Mouse (Mus musculus): ENCODE data around the gene Hoxd10.

Hoxd10 gene

DNA sequence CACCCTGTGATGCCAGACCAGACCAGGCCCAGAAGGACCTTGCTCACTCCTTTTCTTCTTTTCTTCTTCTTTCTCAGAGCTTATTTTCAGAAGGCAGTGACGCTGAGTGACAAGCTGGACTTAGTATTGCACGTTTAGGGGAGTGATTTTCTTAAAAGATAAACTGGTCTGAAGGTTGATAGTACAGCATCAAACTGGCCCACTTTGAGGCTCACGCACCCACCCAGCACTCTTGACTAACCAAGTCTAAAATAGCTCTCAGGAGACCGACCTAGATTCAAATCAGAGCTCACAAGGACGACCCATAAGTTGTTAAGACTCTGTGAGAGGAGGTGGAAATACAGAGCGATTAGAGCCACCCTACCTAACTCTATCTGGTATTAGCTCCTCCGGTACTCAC is 25.3 kb upstream of the Hoxd10 start:
- DNase-seq (ENCODE audit: low spot score), result no peak

DNA sequence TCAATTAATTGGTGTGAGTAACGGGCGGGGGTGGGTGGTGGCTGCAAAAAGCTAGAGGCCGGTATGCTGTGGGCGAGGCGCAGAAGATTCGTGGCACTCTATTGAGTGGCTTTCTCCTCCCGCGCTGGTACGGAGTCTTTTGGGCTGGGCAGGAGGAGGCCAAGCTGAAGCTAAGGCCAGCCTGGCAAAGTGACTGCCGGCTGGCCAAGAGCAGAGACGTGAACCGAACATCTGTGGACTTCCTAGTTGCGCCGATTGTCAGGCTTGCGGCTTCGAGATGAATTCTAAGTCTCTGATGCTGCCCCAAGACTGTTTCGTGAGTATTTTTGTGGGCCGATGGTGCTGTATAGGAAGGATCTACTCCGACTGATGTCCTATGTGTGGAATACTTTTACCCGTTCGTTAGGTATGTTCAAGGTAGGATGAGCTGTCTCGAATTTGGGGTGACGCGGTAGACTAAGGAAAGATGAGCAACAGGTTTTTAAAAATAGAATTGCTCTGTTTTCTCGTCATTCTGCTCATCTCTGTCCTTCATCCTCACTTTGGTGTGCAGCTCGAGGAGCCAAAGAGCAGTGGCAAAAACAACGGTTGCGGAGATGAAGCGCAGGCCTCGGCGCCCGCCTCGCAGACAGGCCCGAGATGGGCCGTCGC is 24.4 kb upstream of the Hoxd10 start:
- no peak for DNase-seq (ENCODE audit: low spot score)

GRCm38 (mm10) chr2:74667842-74668357 is 23.8 kb upstream of the Hoxd10 start, which contains the start of gene Hoxd13:
Gene Hoxd13, plus strand, starts transcription at chr2:74668310.
- no peak for DNase-seq (ENCODE audit: low spot score)

DNA sequence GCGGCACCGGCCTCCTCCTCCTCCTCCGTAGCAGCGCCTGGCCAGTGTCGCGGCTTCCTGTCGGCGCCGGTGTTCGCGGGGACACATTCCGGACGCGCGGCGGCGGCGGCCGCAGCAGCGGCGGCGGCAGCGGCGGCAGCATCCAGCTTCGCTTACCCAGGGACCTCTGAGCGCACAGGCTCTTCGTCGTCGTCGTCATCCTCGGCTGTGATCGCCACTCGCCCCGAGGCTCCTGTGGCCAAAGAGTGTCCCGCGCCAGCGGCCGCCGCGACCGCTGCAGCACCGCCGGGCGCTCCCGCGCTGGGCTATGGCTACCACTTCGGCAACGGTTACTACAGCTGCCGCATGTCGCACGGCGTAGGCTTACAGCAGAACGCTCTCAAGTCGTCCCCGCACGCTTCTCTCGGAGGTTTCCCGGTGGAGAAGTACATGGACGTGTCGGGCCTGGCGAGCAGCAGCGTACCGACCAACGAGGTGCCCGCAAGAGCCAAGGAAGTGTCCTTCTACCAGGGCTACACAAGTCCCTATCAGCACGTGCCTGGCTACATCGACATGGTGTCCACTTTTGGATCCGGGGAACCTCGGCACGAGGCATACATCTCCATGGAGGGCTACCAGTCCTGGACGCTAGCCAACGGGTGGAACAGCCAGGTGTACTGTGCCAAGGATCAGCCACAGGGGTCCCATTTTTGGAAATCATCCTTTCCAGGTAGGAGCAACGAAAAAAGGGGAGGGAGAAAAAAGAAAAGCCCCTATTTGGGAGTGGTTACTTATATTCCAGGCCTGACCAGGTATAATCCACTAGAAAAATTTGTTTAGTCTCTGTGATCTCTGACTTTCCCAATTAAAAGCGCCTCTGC is 23.1 kb upstream of the Hoxd10 start:
- no peak for DNase-seq (ENCODE audit: low spot score)

GRCm38 (mm10) chr2:74669230-74669578 is 22.5 kb upstream of the Hoxd10 start:
- no peak for DNase-seq (ENCODE audit: low spot score)

DNA sequence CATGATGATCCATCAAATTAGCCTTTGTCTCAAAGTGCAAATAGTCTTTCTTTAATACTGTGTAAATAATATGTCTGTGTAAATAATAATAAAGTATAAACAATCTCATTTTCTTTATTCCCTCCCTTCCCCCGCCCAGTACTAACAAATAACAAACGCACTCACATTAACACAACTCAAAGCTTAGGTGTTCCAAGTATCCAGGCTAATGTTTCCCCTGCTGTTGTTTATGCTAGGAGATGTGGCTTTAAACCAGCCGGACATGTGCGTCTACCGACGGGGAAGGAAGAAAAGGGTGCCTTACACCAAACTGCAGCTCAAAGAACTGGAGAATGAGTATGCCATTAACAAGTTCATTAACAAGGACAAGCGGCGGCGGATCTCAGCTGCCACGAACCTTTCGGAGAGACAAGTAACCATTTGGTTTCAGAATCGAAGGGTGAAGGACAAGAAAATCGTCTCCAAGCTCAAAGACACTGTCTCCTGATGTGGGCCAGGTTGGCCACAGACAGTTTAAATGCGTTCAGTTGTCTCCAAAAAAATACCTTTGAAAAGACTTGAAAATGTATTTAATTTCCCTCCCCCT is 22.0 kb upstream of the Hoxd10 start:
- DNase-seq (ENCODE audit: low spot score), result no peak

DNA sequence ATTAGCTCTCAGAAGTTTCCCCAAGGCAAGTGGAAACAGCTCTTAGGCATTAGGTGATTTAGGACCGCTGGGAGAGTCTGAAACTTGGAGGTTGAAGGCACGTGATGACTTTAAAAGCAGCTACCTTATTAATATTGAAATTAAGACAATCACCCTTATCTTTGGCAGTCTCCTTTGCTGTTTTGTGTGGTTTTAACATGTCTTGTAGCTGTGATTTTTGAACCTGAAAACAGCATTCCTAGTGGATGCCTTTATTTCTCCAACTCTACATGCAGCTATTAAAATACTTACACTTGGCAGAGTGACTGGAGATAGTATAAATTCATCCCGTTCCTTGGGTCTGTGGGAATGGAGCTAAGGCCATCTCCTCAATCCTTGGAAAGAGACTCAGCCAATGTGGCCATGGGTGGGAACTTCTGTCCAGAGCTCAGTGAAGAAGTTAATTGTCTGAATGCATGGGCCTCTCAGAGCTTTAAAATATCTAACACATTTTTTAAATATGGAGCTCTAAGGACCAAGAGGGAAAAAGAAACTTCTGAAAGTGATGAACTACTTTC is 21.0 kb upstream of the Hoxd10 start:
- no peak for DNase-seq (ENCODE audit: low spot score)

- no peak for DNase-seq (ENCODE audit: low spot score)
Measured at GRCm38 (mm10) chr2:74671847-74672246, 19.9 kb upstream of the Hoxd10 start.

- DNase-seq (ENCODE audit: low spot score), result no peak
Measured at GRCm38 (mm10) chr2:74672481-74673362, 19.0 kb upstream of the Hoxd10 start.

GRCm38 (mm10) chr2:74673835-74674425 is 17.8 kb upstream of the Hoxd10 start:
- no peak for DNase-seq (ENCODE audit: low spot score)

DNA sequence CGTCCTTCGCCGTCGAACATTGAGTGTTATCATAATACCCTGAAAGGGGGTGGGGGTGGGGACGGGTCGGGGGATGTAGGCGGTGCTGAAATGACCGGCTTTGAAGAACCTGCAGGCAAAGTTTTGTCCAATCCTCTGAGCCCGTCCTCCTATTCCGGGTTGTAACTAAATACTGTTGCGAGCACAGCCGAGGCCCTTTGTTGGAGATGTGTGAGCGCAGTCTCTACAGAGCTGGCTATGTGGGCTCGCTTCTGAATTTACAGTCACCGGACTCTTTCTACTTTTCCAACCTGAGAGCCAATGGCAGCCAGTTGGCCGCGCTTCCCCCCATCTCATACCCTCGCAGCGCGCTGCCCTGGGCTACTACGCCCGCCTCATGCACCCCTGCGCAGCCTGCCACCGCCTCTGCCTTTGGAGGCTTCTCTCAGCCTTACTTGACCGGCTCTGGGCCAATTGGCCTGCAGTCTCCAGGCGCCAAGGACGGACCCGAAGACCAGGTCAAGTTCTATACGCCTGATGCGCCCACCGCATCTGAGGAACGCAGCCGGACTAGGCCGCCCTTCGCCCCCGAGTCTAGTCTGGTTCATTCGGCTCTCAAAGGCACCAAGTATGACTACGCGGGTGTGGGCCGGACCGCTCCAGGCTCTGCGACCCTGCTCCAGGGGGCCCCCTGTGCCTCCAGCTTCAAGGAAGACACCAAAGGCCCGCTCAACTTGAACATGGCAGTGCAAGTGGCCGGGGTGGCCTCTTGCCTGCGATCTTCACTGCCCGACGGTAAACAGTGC is 16.7 kb upstream of the Hoxd10 start, which contains the start of gene Hoxd12:
Gene Hoxd12, plus strand, starts transcription at position 133 of the 785 bp plus-strand sequence.
- no peak for DNase-seq (ENCODE audit: low spot score)

- no peak for DNase-seq (ENCODE audit: low spot score)
Measured at GRCm38 (mm10) chr2:74675666-74676282, 15.9 kb upstream of the Hoxd10 start.

- no peak for DNase-seq (ENCODE audit: low spot score)
Measured at GRCm38 (mm10) chr2:74676376-74677052, 15.2 kb upstream of the Hoxd10 start.

- no peak for DNase-seq (ENCODE audit: low spot score)
Measured at GRCm38 (mm10) chr2:74677106-74677505, 14.6 kb upstream of the Hoxd10 start.

DNA sequence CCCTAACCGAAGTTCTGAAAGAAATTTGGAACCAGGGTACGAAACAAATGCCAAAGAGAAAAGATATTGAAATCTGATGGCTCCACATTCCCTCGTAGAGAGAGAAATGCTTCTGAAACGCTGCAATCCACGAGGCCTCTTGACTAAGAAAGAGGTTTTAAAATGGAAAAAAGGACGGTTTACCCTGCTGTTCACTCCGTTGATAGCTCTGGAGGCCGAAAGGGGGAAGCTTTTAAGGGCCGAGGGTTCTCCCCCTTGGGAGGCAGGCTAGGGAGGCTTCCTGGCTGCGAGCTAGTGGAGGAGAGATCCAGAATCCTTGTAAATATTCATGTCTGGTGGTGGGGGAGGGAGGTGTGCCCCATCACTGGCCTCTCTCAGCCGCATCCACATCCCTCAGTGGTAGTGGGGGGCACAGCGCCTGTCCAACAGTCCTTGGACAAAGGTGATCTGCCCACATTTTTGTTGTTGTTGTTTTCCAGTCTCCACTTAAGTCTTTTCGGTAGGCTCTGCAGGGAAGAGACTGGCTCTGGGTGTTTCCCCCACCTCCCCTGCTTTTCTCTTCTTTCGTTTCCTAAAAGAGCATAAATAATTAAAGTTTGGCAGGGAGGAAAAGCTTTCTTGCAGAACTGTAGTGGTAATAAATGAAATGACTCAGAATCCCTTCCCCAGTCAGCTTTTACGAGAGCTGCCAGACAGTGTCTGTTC is 12.7 kb upstream of the Hoxd10 start, which contains the start of gene Hoxd11:
Gene Hoxd11, plus strand, starts transcription at position 667 of the 705 bp plus-strand sequence.
- DNase-seq (ENCODE audit: low spot score), result no peak

- no peak for DNase-seq (ENCODE audit: low spot score)
Measured at GRCm38 (mm10) chr2:74679596-74679971, 12.1 kb upstream of the Hoxd10 start.

DNA sequence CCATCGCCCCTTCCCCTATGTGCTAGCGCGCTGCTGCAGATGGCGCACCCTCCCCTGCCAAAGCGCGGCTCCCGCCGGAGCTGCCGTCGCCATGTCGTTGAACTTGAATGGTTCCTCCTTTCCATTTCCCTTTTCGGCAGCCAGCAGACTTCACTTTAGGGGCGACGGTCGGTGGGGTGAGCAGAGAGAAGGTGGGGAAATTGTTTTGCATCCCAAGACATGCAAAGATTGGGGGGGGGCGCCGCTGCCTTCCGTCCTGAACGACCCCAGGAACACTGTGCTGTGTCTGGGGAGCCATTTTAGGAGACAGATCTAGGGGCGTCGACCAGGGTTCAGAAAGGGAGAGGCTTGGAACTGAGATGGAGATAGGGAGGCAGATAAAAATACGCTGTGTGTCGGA is 11.7 kb upstream of the Hoxd10 start:
- no peak for DNase-seq (ENCODE audit: low spot score)

- no peak for DNase-seq (ENCODE audit: low spot score)
Measured at GRCm38 (mm10) chr2:74680561-74681398, 10.9 kb upstream of the Hoxd10 start.

Data from ovary, adult 18-20 months (tissue).